ENCODE assay signal across 8 mouse cellular contexts in the genomic region with DNA sequence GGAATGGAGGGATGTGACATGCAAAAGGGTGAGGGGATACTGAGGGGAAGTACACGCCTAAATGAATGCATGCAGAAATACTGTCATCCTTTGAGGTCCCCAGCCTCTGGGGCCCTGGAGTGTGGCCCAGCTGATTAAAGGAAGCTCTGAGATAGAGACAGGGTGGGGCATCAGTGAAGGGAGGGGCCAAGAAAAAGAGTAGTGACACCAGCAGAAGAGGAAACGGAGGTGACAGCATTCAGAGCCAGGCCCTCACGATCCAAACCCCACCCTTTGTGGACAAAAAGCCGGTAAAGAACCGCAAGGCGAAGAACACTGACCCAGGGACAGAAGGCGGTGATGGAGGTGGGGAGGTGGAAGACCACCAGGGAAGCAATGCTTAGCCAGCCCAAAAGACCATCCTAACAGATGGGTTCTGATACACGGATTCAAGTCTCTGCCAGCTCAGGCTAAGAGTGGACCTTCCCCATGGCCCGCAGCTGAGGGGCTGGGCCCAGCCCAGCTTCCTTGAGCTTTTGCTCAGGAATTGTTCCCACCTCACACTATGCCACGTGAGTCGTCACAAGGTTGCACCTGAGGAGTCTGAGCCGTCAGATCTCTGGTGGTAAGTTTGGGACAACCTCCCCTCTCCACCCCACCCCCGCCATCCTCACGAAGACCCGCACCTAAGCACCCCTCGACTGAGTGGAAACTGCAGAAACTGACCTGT. TPM values are rescaled to one million over a fixed set of nuclear protein-coding genes. Genes with fewer than 3 reads are reported as not detected.
DNase-seq lines count a peak whose midpoint lies in the region; ATAC-seq lines count a peak whose summit lies in the region.

No protein-coding gene starts in this region.

- H3K27me3 ChIP-seq in splenic B cell, adult 2 months (ENCODE audit: control insufficient read depth, insufficient read depth, low read length, poor library complexity, severe bottlenecking): no peaks in the 10 kb centered on the region

- 0 out of 2 replicates have a peak, but pooled peaks have one; percentile 10 for ATAC-seq in cerebellum, adult (ENCODE audit: insufficient number of reproducible peaks, low FRiP score, low TSS enrichment)
- peak; percentile 98 for ATAC-seq in inflammation-experienced regulatory T-cells, adult 6 months

- no peaks in the 10 kb centered on the region for H3K36me3 ChIP-seq in macrophage (ENCODE audit: inconsistent target)
- no peaks in the 10 kb centered on the region for H3K36me3 ChIP-seq in splenic B cell, adult 2 months (ENCODE audit: control insufficient read depth, insufficient read depth, low read length, poor library complexity, severe bottlenecking)

- peak overlapping the region; percentile 56 for H3K4me3 ChIP-seq in macrophage (ENCODE audit: inconsistent target)

- H3K79me2 ChIP-seq in macrophage (ENCODE audit: inconsistent target): no peaks in the 10 kb centered on the region

- 8% methylated on average over 16 of the region's 16 CpGs for WGBS in macrophage (ENCODE audit: missing documents)

- no peak for DNase-seq in cerebellum, adult 11 months
- DNase-seq in c-Kit-positive CD71-positive TER-119-positive erythroid progenitor cells, embryonic 14.5 days (ENCODE audit: low spot score): peak; percentile 86
- DNase-seq in splenic B cell, adult 2 months (ENCODE audit: low read depth, low spot score): peak; percentile 81
- DNase-seq in kidney, adult 9 months: no peak
- DNase-seq in right cerebral cortex, adult 2 months (ENCODE audit: low spot score in 2 of 2): no peak

- peak overlapping the region; percentile 41 for H3K27ac ChIP-seq in macrophage

RNA-seq across cellular contexts. Expression of a gene that starts 0.4 kb away (rescaled TPM):
- polyA plus RNA-seq in inflammation-experienced regulatory T-cells, adult 6 months (2017; shearing (Covaris generic)): 1 to 10 TPM; 3.5 to 9.2 (median 5.8) TPM
- 10 to 100 TPM in 4 of 26 experiments, 1 to 10 TPM in 22; 3.2 to 13.0 (median 7.7) TPM for total RNA-seq in macrophage (2018; cell fraction: chromatin; rRNA removed)
- 1 to 10 TPM; 2.5 to 5.3 (median 3.8) TPM for total RNA-seq in macrophage (2018; cell fraction: cytosol; rRNA removed)
- total RNA-seq in macrophage (2018; cell fraction: nucleus; rRNA removed): 1 to 10 TPM; 2.8 to 8.7 (median 4.5) TPM
- 2.5 to 3.7 TPM (median 3.4 TPM) in 3 replicates for polyA plus RNA-seq in macrophage (2018)

Comparison
In these comparisons a context has a peak if more than half of its experiments do, and no peak if none do; other contexts are left out.
1. DNase-seq: peak in c-Kit-positive CD71-positive TER-119-positive erythroid progenitor cells, embryonic 14.5 days (single experiment) and splenic B cell, adult 2 months (single experiment); none in cerebellum, adult 11 months (single experiment), kidney, adult 9 months (single experiment) and right cerebral cortex, adult 2 months (0 of 2).